Mouse (Mus musculus) embryonic facial prominence, embryonic 12.5 days (tissue): ENCODE results near the gene Nfya. TPM values are rescaled to one million over a fixed set of nuclear protein-coding genes. Genes with fewer than 3 reads are reported as not detected.
"Not testable (repeated sequence)": the region's sequence is repeated elsewhere in the genome, so short reads cannot be mapped to it uniquely, and the experiment has no call there.

Source experiments
- ATAC-seq: fragments of 200-750 bp; cut with Nextera tagmentation; 2 replicates; pipeline ENCODE4 v1.8.0; 2017; ENCODE audit not compliant: insufficient number of reproducible peaks, insufficient read depth, low FRiP score, low TSS enrichment
- H3K27ac ChIP-seq: fragments of 300-500 bp; sonication (generic); 2 replicates; pipeline ENCODE4 v1.5.1; 2016; ENCODE audit warnings: mild to moderate bottlenecking
- H3K27me3 ChIP-seq: fragments of 300-500 bp; sonication (generic); 2 replicates; pipeline ENCODE4 v1.6.1; 2016; ENCODE audit warnings: mild to moderate bottlenecking, moderate library complexity
- H3K36me3 ChIP-seq: fragments of 300-500 bp; sonication (generic); 2 replicates; pipeline ENCODE4 v1.6.1; 2016; ENCODE audit warnings: mild to moderate bottlenecking
- H3K4me1 ChIP-seq: fragments of 300-500 bp; sonication (generic); 2 replicates; pipeline ENCODE4 v1.6.1; 2016
- H3K4me2 ChIP-seq: fragments of 300-500 bp; sonication (generic); replicated peaks from 2 replicates; pipeline ENCODE4 v1.6.1; 2016; ENCODE audit warnings: mild to moderate bottlenecking, moderate library complexity
- H3K4me3 ChIP-seq: fragments of 300-500 bp; sonication (generic); 2 replicates; pipeline ENCODE4 v1.5.1; 2016; ENCODE audit warnings: mild to moderate bottlenecking
- H3K9ac ChIP-seq: fragments of 300-500 bp; sonication (generic); 2 replicates; pipeline ENCODE4 v1.6.1; 2016; ENCODE audit warnings: mild to moderate bottlenecking, moderate library complexity
- H3K9me3 ChIP-seq: fragments of 300-500 bp; sonication (generic); 2 replicates; pipeline ENCODE4 v1.6.1; 2016; ENCODE audit warnings: mild to moderate bottlenecking, moderate library complexity
- WGBS: fragments of 180-500 bp; shearing (Covaris S2); methylation state at CpG from one replicate; pipeline ENCODE4 v1.1.7; 2016; 5-methylcytosine and 5-hydroxymethylcytosine counted together
- polyA plus RNA-seq: library from polyadenylated mRNA; unstranded; fragments of >200 nt; fragmentation: Nextera tagmentation; extraction: Ambion mirVana; gene quantifications from 2 replicates; pipeline ENCODE4 v1.2.1, GENCODE M21; 2016

The Nfya gene
- polyA plus RNA-seq, 1 experiment from 2014 or later, result 19.6 TPM

DNA sequence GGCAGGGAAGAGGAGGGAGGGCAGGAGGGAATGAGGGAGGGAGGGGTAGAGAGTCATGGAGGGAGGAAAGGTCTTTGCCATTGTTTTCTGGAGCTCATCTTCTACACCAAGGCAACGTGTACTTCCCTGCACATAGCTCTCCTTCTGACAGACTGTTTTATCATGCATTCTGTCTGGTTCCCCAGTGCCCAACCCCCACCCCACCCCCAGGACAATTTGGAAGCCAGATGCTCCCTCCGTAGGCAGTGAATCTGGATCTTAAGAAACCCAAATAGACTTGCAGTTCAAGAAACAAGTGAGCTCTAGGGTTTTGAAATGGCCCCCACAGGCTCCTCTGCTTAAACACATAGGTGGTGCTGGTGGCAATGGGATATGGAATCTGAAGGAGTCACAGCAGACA, 51.8 kb downstream of the Nfya start:
- H3K27ac ChIP-seq, result no peak overlapping the region
- no peak for ATAC-seq
- WGBS, result 49% methylated on average over 2 of the region's 2 CpGs

DNA sequence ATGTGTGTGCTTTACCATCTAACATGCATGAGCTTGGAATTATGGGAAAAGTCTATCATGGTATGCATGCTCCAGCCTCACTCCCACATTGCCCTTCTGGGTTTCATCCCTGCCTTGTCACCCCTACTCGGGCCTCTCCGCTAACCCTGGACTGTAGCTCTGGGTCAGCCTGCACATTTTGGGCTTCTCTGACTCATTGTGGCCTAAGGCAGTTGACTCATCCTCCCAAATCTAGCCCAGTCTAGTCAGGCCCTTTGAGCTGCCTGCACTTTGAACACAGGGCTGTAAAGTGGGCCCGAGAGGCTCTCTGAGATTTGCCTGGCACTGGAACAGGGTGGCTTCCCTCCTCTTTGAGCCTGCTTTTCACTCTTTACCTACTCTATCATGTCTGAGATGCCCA, 53.9 kb downstream of the Nfya start:
- WGBS, result 92% methylated on average over 3 of the region's 3 CpGs
- H3K36me3 ChIP-seq, result no peaks in the 10 kb centered on the region
- no peak overlapping the region for H3K4me3 ChIP-seq
- H3K4me1 ChIP-seq, result no peaks in the 10 kb centered on the region
- no peak for ATAC-seq
- H3K9me3 ChIP-seq, result no peaks in the 10 kb centered on the region
- no peak overlapping the region for H3K27ac ChIP-seq
- H3K27me3 ChIP-seq, result no peaks in the 10 kb centered on the region
- no peak overlapping the region for H3K9ac ChIP-seq
- H3K4me2 ChIP-seq, result no peak overlapping the region

More for the DNA sequence above, 51.8 kb downstream of the Nfya start:
- Histone ChIP-seq H3K27me3 (no peaks in the 10 kb centered on the region), H3K36me3 (no peaks in the 10 kb centered on the region), H3K9ac (no peak overlapping the region), H3K4me2 (no peak overlapping the region), H3K4me3 (no peak overlapping the region), H3K9me3 (no peaks in the 10 kb centered on the region), H3K4me1 (no peaks in the 10 kb centered on the region)

DNA sequence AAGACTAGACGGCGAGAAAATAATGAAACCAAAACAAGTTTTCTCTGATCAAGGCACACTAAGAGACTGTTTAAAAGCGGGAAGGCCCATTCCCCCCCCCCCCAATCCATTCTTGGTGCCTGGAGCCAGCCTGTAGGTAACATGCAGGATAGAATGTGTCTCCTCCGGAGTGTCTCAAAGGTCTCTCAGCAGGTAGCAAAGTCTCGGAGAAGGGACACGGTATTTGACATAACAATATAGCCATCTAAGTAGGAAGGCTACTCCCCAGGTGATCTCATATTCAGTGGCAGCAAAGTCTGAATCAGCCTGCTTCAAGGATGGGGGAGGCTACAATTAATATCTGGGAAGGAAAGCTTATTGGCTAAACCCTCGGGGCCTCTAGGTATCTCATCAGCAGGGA, 56.7 kb downstream of the Nfya start:
- H3K4me2 ChIP-seq, H3K27ac ChIP-seq, H3K36me3 ChIP-seq, H3K9ac ChIP-seq, H3K4me1 ChIP-seq, H3K4me3 ChIP-seq, ATAC-seq, H3K27me3 ChIP-seq, H3K9me3 ChIP-seq: not testable (repeated sequence)
- WGBS, result 78% methylated on average over 7 of the region's 7 CpGs

DNA sequence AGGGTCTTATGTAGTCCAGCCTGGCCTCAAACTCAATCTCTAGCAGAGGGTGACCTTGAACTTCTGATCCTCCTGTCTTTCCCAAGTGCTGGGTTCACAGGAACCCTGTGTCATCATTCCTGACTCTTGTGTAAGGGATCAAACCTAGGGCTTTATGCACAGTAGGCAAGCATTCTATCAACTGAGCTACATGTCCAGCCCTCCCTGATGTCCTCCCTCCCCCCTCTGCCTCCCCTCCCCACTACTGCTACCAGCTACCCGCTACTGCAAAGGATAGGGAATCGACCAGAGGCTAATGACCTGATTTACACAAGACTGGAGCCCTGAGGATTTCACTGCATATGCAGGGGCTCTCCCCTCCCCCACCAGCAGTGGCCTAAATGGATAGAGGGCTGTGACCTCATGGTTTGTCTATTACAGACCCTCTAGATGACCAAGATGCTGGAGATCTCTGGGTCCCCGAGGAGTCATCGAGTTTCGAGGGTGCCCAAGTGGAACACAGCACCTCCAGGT, 59.0 kb downstream of the Nfya start:
- 75% methylated on average over 5 of the region's 5 CpGs for WGBS
- no peak overlapping the region for H3K4me2 ChIP-seq
- no peak overlapping the region for H3K4me3 ChIP-seq
- ATAC-seq, result no peak
- no peaks in the 10 kb centered on the region for H3K9me3 ChIP-seq
- no peaks in the 10 kb centered on the region for H3K4me1 ChIP-seq
- no peaks in the 10 kb centered on the region for H3K36me3 ChIP-seq
- H3K27ac ChIP-seq, result no peak overlapping the region
- H3K27me3 ChIP-seq, result no peaks in the 10 kb centered on the region
- H3K9ac ChIP-seq, result no peak overlapping the region

DNA sequence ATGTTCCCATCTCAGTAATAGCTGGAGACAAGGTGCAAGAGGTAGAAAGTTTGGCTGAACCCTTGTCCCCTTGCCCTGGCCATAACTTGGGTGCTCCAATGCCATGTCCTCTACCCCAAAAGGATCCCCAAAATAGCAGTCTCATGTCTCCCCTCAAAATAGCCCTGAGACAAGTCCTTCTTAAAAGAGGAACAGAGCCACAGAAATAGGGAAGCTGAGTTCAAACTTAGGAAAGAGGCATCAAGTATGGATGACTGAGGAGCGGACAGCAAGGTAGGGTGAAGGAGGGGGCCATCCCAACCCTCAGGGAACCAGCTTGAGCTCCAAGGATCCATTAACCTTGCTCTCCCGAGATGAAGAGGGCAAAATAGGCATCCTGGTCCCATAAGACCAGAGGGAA, 62.4 kb downstream of the Nfya start:
- no peak overlapping the region for H3K4me2 ChIP-seq
- H3K9me3 ChIP-seq, result no peaks in the 10 kb centered on the region
- no peak overlapping the region for H3K4me3 ChIP-seq
- H3K27ac ChIP-seq, result no peak overlapping the region
- H3K4me1 ChIP-seq, result no peaks in the 10 kb centered on the region
- no peak for ATAC-seq
- WGBS, result 64% methylated on average over 2 of the region's 2 CpGs
- no peaks in the 10 kb centered on the region for H3K36me3 ChIP-seq
- H3K27me3 ChIP-seq, result no peaks in the 10 kb centered on the region
- H3K9ac ChIP-seq, result no peak overlapping the region

DNA sequence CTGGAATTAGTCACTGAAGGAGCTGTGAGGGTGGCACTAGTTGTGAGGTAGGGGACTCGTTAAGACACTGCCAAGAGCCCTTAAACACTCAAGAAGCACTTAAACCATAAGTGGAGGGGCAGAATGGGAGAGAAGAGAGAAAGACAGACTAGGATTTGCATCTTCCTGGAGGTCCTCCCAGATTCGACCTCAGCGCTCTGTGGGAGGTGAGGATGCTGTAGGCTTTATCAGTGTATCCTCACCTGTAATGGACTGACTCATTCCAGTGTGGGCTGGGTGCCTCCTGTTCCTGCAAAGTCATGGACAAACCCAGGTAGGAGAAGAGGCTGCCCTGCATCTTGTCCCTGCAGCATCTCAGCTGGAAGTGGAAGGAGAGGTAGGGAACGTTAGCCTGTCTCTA, 62.9 kb downstream of the Nfya start:
- H3K27me3 ChIP-seq, result no peaks in the 10 kb centered on the region
- no peak overlapping the region for H3K9ac ChIP-seq
- no peak overlapping the region for H3K4me2 ChIP-seq
- no peak overlapping the region for H3K4me3 ChIP-seq
- H3K9me3 ChIP-seq, result no peaks in the 10 kb centered on the region
- H3K27ac ChIP-seq, result no peak overlapping the region
- no peak for ATAC-seq
- WGBS, result 73% methylated on average over 4 of the region's 4 CpGs
- H3K4me1 ChIP-seq, result no peaks in the 10 kb centered on the region
- H3K36me3 ChIP-seq, result no peaks in the 10 kb centered on the region

DNA sequence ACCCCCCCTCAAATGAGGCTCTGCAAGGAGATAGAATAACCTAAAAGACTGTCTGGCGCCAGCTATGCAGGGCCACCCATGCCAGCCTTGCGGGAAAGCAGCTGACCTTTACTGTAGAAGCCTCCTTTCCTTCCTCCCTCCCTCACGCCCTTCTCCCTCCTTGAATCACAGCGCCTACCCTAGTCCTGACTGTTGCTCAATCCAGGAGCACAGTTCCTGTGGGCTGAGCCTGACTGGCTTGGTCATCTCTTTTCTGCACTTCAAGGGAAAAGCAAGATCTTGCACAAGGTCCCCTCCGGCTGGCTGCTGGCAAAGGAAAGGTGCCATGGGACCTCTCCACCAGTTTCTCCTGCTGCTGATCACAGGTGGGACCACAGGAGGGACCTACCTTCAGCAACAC, 63.5 kb downstream of the Nfya start, which contains the start of gene Trem2:
Gene Trem2, plus strand, starts transcription at position 171 of the 400 bp plus-strand sequence.
- H3K4me1 ChIP-seq, result no peaks in the 10 kb centered on the region
- no peaks in the 10 kb centered on the region for H3K36me3 ChIP-seq
- H3K4me2 ChIP-seq, result no peak within 1 kb of the TSS
- no peak for ATAC-seq
- WGBS, result 78% methylated on average over 5 of the region's 5 CpGs
- H3K27ac ChIP-seq, result no peak within 1 kb of the TSS
- no peak within 1 kb of the TSS for H3K4me3 ChIP-seq
- no peak within 1 kb of the TSS for H3K9ac ChIP-seq
- H3K9me3 ChIP-seq, result no peaks in the 10 kb centered on the region
- H3K27me3 ChIP-seq, result no peaks in the 10 kb centered on the region

DNA sequence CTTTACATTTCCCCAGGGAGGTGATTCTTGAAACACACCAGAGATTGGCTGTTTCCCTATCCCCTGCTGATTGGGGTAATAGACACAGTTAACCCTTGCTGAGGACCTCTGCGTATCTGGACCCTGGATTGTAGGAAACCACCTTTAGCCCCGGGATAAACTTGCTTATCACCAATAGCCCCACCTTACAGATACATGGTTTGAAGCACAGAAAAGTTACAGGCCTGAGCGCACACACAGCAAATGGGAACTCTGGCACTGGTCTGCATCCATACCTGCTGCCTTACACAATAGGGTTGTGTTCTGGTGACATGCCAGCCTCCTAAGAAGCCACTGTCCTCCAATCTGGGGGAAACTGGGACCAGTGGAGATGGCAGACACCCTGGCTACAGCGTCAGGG, 63.9 kb downstream of the Nfya start:
- Histone ChIP-seq H3K9me3 (no peaks in the 10 kb centered on the region), H3K27ac (no peak overlapping the region), H3K27me3 (no peaks in the 10 kb centered on the region), H3K4me2 (no peak overlapping the region), H3K4me3 (no peak overlapping the region), H3K9ac (no peak overlapping the region), H3K36me3 (no peaks in the 10 kb centered on the region), H3K4me1 (no peaks in the 10 kb centered on the region)
- no peak for ATAC-seq
- 78% methylated on average over 4 of the region's 4 CpGs for WGBS

DNA sequence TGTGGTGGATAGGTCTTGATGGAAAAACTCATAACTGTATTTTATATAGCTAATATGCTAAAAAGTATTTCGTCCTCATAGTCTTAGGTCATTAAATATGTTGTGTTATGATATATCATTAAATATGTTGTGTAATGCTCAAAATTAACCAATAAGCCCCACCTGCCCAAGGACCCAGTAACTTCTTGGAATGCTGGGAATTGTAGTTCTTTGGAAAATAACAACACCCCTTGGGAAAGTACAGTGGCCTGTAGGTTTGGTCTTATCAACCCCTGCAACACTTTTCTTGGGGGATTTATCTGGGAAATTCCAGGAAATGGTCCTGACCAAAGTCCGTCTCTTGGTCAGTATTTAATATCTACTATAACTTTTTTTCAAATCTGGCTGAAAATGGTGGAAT, 66.6 kb downstream of the Nfya start:
- no peak overlapping the region for H3K9ac ChIP-seq
- WGBS, result 83% methylated on average over 2 of the region's 2 CpGs
- H3K36me3 ChIP-seq, result no peaks in the 10 kb centered on the region
- H3K27ac ChIP-seq, result no peak overlapping the region
- no peak overlapping the region for H3K4me2 ChIP-seq
- H3K4me1 ChIP-seq, result no peaks in the 10 kb centered on the region
- no peak for ATAC-seq
- no peak overlapping the region for H3K4me3 ChIP-seq
- H3K9me3 ChIP-seq, result no peaks in the 10 kb centered on the region
- no peaks in the 10 kb centered on the region for H3K27me3 ChIP-seq

DNA sequence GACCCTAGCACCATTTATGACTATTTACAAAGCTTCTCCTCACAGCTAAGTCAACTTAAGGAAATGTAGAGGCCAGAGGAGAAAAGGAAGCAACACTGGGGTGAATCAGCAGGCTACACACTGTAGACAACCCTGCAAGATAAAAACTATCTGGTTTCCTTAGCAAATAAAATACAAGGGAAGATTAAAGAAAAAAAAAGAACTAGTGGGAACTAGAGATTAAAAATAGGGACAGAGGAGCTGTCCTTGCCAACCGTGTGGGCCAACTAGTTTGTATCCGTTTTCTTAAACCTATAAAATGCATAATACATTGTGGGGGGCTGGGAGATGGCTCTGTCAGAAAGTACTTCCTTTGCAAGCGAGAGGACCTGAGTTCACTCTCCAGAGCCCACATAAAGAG, 67.8 kb downstream of the Nfya start:
- Histone ChIP-seq H3K4me1 (no peaks in the 10 kb centered on the region), H3K27me3 (no peaks in the 10 kb centered on the region), H3K4me2 (no peak overlapping the region), H3K4me3 (no peak overlapping the region), H3K9ac (no peak overlapping the region), H3K36me3 (no peaks in the 10 kb centered on the region), H3K27ac (no peak overlapping the region), H3K9me3 (no peaks in the 10 kb centered on the region)
- 75% methylated on average over 3 of the region's 3 CpGs for WGBS
- no peak for ATAC-seq

DNA sequence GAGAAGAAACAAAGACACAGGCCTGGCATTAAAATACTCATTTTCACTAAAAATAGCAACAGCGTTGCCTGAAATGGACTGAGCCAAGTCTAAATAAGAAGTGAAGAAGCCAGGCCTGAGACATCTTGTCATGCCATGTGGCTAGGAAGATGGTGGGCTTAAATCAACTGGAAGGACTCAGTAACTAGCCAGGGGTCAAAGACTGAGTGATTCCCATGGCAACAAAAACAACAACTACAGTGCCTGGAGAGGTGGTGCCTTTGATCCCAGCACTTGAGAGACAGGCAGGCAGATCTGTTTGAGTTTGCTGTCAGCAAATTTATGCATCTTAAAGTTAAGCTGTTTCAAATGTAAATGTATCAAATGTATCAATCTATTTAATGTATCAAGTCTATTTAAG, 69.4 kb downstream of the Nfya start:
- H3K27me3 ChIP-seq, result no peaks in the 10 kb centered on the region
- H3K36me3 ChIP-seq, result no peaks in the 10 kb centered on the region
- no peaks in the 10 kb centered on the region for H3K9me3 ChIP-seq
- no peaks in the 10 kb centered on the region for H3K4me1 ChIP-seq
- WGBS, result 90% methylated on average over 1 of the region's 1 CpGs
- H3K27ac ChIP-seq, result no peak overlapping the region
- H3K9ac ChIP-seq, result no peak overlapping the region
- no peak for ATAC-seq
- no peak overlapping the region for H3K4me3 ChIP-seq
- no peak overlapping the region for H3K4me2 ChIP-seq
